Mouse (Mus musculus): ENCODE data around the gene Snx18. TPM values are rescaled to one million over a fixed set of nuclear protein-coding genes. Genes with fewer than 3 reads are reported as not detected.

The Snx18 gene
- polyA plus RNA-seq, 1 experiment from 2014 or later = 7.1 TPM

GRCm38 (mm10) chr13:113582024-113582423, 36.3 kb downstream of the Snx18 start:
- WGBS = 82% methylated on average over 1 of the region's 1 CpGs
- H3K36me3 ChIP-seq (ENCODE audit: control insufficient read depth, insufficient read depth, low read length) = no peaks in the 10 kb centered on the region
- H3K27ac ChIP-seq (ENCODE audit: low read depth, low read length) = no peak overlapping the region
- no peak overlapping the region for H3K4me2 ChIP-seq (ENCODE audit: low read length)
- H3K9ac ChIP-seq (ENCODE audit: low read depth, low read length) = no peak overlapping the region
- H3K27me3 ChIP-seq (replicated peaks; ENCODE audit: control insufficient read depth, insufficient read depth, low read length) = no peaks in the 10 kb centered on the region
- no peak for ATAC-seq
- H3K9me3 ChIP-seq (ENCODE audit: control insufficient read depth, low read length) = no peaks in the 10 kb centered on the region
- no peaks in the 10 kb centered on the region for H3K4me1 ChIP-seq (ENCODE audit: control insufficient read depth, insufficient read depth, low read depth, low read length)
- no peak overlapping the region for H3K4me3 ChIP-seq (ENCODE audit: low read length)

GRCm38 (mm10) chr13:113581436-113581835, 36.9 kb downstream of the Snx18 start:
- Histone ChIP-seq H3K4me3 (ENCODE audit: low read length) (no peak overlapping the region), H3K4me2 (ENCODE audit: low read length) (no peak overlapping the region), H3K9ac (ENCODE audit: low read depth, low read length) (no peak overlapping the region), H3K27me3 (replicated peaks; ENCODE audit: control insufficient read depth, insufficient read depth, low read length) (no peaks in the 10 kb centered on the region), H3K27ac (ENCODE audit: low read depth, low read length) (no peak overlapping the region), H3K9me3 (ENCODE audit: control insufficient read depth, low read length) (no peaks in the 10 kb centered on the region), H3K4me1 (ENCODE audit: control insufficient read depth, insufficient read depth, low read depth, low read length) (no peaks in the 10 kb centered on the region), H3K36me3 (ENCODE audit: control insufficient read depth, insufficient read depth, low read length) (no peaks in the 10 kb centered on the region)
- no peak for ATAC-seq
- WGBS = 92% methylated on average over 5 of the region's 5 CpGs

- H3K4me3 ChIP-seq (ENCODE audit: low read length) = no peak overlapping the region
- WGBS = 78% methylated on average over 6 of the region's 6 CpGs
- ATAC-seq = no peak
- no peak overlapping the region for H3K4me2 ChIP-seq (ENCODE audit: low read length)
- no peak overlapping the region for H3K27ac ChIP-seq (ENCODE audit: low read depth, low read length)
- H3K36me3 ChIP-seq (ENCODE audit: control insufficient read depth, insufficient read depth, low read length) = no peaks in the 10 kb centered on the region
- no peaks in the 10 kb centered on the region for H3K9me3 ChIP-seq (ENCODE audit: control insufficient read depth, low read length)
- H3K9ac ChIP-seq (ENCODE audit: low read depth, low read length) = no peak overlapping the region
- no peaks in the 10 kb centered on the region for H3K4me1 ChIP-seq (ENCODE audit: control insufficient read depth, insufficient read depth, low read depth, low read length)
- H3K27me3 ChIP-seq (replicated peaks; ENCODE audit: control insufficient read depth, insufficient read depth, low read length) = no peaks in the 10 kb centered on the region
Observed at GRCm38 (mm10) chr13:113580400-113580790, 38.0 kb downstream of the Snx18 start.

GRCm38 (mm10) chr13:113579788-113580399, 38.5 kb downstream of the Snx18 start:
- Histone ChIP-seq H3K27ac (ENCODE audit: low read depth, low read length) (no peak overlapping the region), H3K9me3 (ENCODE audit: control insufficient read depth, low read length) (no peaks in the 10 kb centered on the region), H3K9ac (ENCODE audit: low read depth, low read length) (no peak overlapping the region), H3K4me2 (ENCODE audit: low read length) (no peak overlapping the region), H3K27me3 (replicated peaks; ENCODE audit: control insufficient read depth, insufficient read depth, low read length) (no peaks in the 10 kb centered on the region), H3K4me3 (ENCODE audit: low read length) (no peak overlapping the region), H3K4me1 (ENCODE audit: control insufficient read depth, insufficient read depth, low read depth, low read length) (no peaks in the 10 kb centered on the region), H3K36me3 (ENCODE audit: control insufficient read depth, insufficient read depth, low read length) (no peaks in the 10 kb centered on the region)
- WGBS = 55% methylated on average over 7 of the region's 7 CpGs
- ATAC-seq = no peak

GRCm38 (mm10) chr13:113574232-113574631, 44.1 kb downstream of the Snx18 start:
- no peak overlapping the region for H3K4me3 ChIP-seq (ENCODE audit: low read length)
- no peak overlapping the region for H3K4me2 ChIP-seq (ENCODE audit: low read length)
- no peaks in the 10 kb centered on the region for H3K27me3 ChIP-seq (replicated peaks; ENCODE audit: control insufficient read depth, insufficient read depth, low read length)
- ATAC-seq = no peak
- H3K9me3 ChIP-seq (ENCODE audit: control insufficient read depth, low read length) = no peaks in the 10 kb centered on the region
- no peak overlapping the region for H3K27ac ChIP-seq (ENCODE audit: low read depth, low read length)
- no peaks in the 10 kb centered on the region for H3K36me3 ChIP-seq (ENCODE audit: control insufficient read depth, insufficient read depth, low read length)
- H3K4me1 ChIP-seq (ENCODE audit: control insufficient read depth, insufficient read depth, low read depth, low read length) = no peaks in the 10 kb centered on the region
- no peak overlapping the region for H3K9ac ChIP-seq (ENCODE audit: low read depth, low read length)
- 90% methylated on average over 13 of the region's 13 CpGs for WGBS

- WGBS = 95% methylated on average over 2 of the region's 2 CpGs
- no peaks in the 10 kb centered on the region for H3K27me3 ChIP-seq (replicated peaks; ENCODE audit: control insufficient read depth, insufficient read depth, low read length)
- no peaks in the 10 kb centered on the region for H3K4me1 ChIP-seq (ENCODE audit: control insufficient read depth, insufficient read depth, low read depth, low read length)
- H3K27ac ChIP-seq (ENCODE audit: low read depth, low read length) = no peak overlapping the region
- H3K9me3 ChIP-seq (ENCODE audit: control insufficient read depth, low read length) = no peaks in the 10 kb centered on the region
- no peak overlapping the region for H3K4me3 ChIP-seq (ENCODE audit: low read length)
- H3K9ac ChIP-seq (ENCODE audit: low read depth, low read length) = no peak overlapping the region
- no peaks in the 10 kb centered on the region for H3K36me3 ChIP-seq (ENCODE audit: control insufficient read depth, insufficient read depth, low read length)
- ATAC-seq = no peak
- no peak overlapping the region for H3K4me2 ChIP-seq (ENCODE audit: low read length)
Observed at GRCm38 (mm10) chr13:113573377-113573776, 45.0 kb downstream of the Snx18 start.

GRCm38 (mm10) chr13:113572046-113572686, 46.2 kb downstream of the Snx18 start:
- 83% methylated on average over 9 of the region's 9 CpGs for WGBS
- H3K27ac ChIP-seq (ENCODE audit: low read depth, low read length) = no peak overlapping the region
- H3K4me1 ChIP-seq (ENCODE audit: control insufficient read depth, insufficient read depth, low read depth, low read length) = no peaks in the 10 kb centered on the region
- ATAC-seq = no peak
- H3K4me3 ChIP-seq (ENCODE audit: low read length) = no peak overlapping the region
- H3K27me3 ChIP-seq (replicated peaks; ENCODE audit: control insufficient read depth, insufficient read depth, low read length) = no peaks in the 10 kb centered on the region
- no peak overlapping the region for H3K9ac ChIP-seq (ENCODE audit: low read depth, low read length)
- H3K4me2 ChIP-seq (ENCODE audit: low read length) = no peak overlapping the region
- H3K36me3 ChIP-seq (ENCODE audit: control insufficient read depth, insufficient read depth, low read length) = no peaks in the 10 kb centered on the region
- H3K9me3 ChIP-seq (ENCODE audit: control insufficient read depth, low read length) = peaks cover 2% of the 10 kb centered on the region; the same call in 1 of the 2 replicates

GRCm38 (mm10) chr13:113569526-113569925, 48.8 kb downstream of the Snx18 start:
- no peak overlapping the region for H3K4me3 ChIP-seq (ENCODE audit: low read length)
- no peak for ATAC-seq
- H3K4me2 ChIP-seq (ENCODE audit: low read length) = no peak overlapping the region
- H3K9me3 ChIP-seq (ENCODE audit: control insufficient read depth, low read length) = peaks cover 2% of the 10 kb centered on the region; the same call in 1 of the 2 replicates
- H3K4me1 ChIP-seq (ENCODE audit: control insufficient read depth, insufficient read depth, low read depth, low read length) = no peaks in the 10 kb centered on the region
- no peak overlapping the region for H3K27ac ChIP-seq (ENCODE audit: low read depth, low read length)
- H3K27me3 ChIP-seq (replicated peaks; ENCODE audit: control insufficient read depth, insufficient read depth, low read length) = no peaks in the 10 kb centered on the region
- no peak overlapping the region for H3K9ac ChIP-seq (ENCODE audit: low read depth, low read length)
- WGBS = 22% methylated on average over 2 of the region's 2 CpGs
- H3K36me3 ChIP-seq (ENCODE audit: control insufficient read depth, insufficient read depth, low read length) = no peaks in the 10 kb centered on the region

GRCm38 (mm10) chr13:113566951-113567350, 51.4 kb downstream of the Snx18 start:
- no peak overlapping the region for H3K4me2 ChIP-seq (ENCODE audit: low read length)
- H3K27ac ChIP-seq (ENCODE audit: low read depth, low read length) = no peak overlapping the region
- H3K4me1 ChIP-seq (ENCODE audit: control insufficient read depth, insufficient read depth, low read depth, low read length) = no peaks in the 10 kb centered on the region
- peaks cover 2% of the 10 kb centered on the region; the same call in 1 of the 2 replicates for H3K9me3 ChIP-seq (ENCODE audit: control insufficient read depth, low read length)
- no peaks in the 10 kb centered on the region for H3K36me3 ChIP-seq (ENCODE audit: control insufficient read depth, insufficient read depth, low read length)
- H3K4me3 ChIP-seq (ENCODE audit: low read length) = no peak overlapping the region
- ATAC-seq = no peak
- no peaks in the 10 kb centered on the region for H3K27me3 ChIP-seq (replicated peaks; ENCODE audit: control insufficient read depth, insufficient read depth, low read length)
- no peak overlapping the region for H3K9ac ChIP-seq (ENCODE audit: low read depth, low read length)
- WGBS = 90% methylated on average over 5 of the region's 5 CpGs

All from hindbrain, embryonic 16.5 days (tissue).